Mouse (Mus musculus): ENCODE measurements around the gene Dlk1. TPM values are rescaled to one million over a fixed set of nuclear protein-coding genes. Genes with fewer than 3 reads are reported as not detected.

Dlk1 gene
- total and polyA plus RNA-seq, 2 experiments, result 0.05 TPM; not detected in 1

- Histone ChIP-seq H3K27ac (replicated peaks; ENCODE audit: insufficient read depth, low read depth, low read length) (no peak overlapping the region), H3K27me3 (ENCODE audit: control insufficient read depth, insufficient read depth, low read length) (no peaks in the 10 kb centered on the region), H3K79me2 (ENCODE audit: control insufficient read depth, insufficient read depth, low read length) (no peaks in the 10 kb centered on the region), H3K36me3 (ENCODE audit: control insufficient read depth, insufficient read depth, low read length) (no peaks in the 10 kb centered on the region), H3K9ac (ENCODE audit: low read depth, low read length) (no peak overlapping the region), H3K4me1 (ENCODE audit: control insufficient read depth, insufficient read depth, low read length) (peaks cover 5% of the 10 kb centered on the region), H3K4me3 (ENCODE audit: insufficient read depth, low read depth, low read length) (no peak overlapping the region)
- 63% methylated on average over 20 of the region's 20 CpGs for WGBS
- TF ChIP-seq POLR2A (IDR thresholded peaks at IDR 0.05; ENCODE audit: extremely low read depth, insufficient read depth, low read length), result no peak
- no peak for TF ChIP-seq CTCF (IDR thresholded peaks at IDR 0.05; ENCODE audit: low read depth, low read length)
- DNase-seq (ENCODE audit: extremely low read depth, low read depth, low spot score), result no peak
Measured at GRCm38 (mm10) chr12:109508495-109509454, 56.2 kb downstream of the Dlk1 start.

GRCm38 (mm10) chr12:109509531-109510137 lies 57.0 kb downstream of the Dlk1 start:
- DNase-seq (ENCODE audit: extremely low read depth, low read depth, low spot score), result no peak
- WGBS, result 46% methylated on average over 9 of the region's 9 CpGs
- H3K9ac ChIP-seq (ENCODE audit: low read depth, low read length), result no peak overlapping the region

GRCm38 (mm10) chr12:109510247-109510646 lies 57.6 kb downstream of the Dlk1 start:
- Histone ChIP-seq H3K9ac (ENCODE audit: low read depth, low read length) (no peak overlapping the region), H3K36me3 (ENCODE audit: control insufficient read depth, insufficient read depth, low read length) (no peaks in the 10 kb centered on the region), H3K4me1 (ENCODE audit: control insufficient read depth, insufficient read depth, low read length) (peaks cover 5% of the 10 kb centered on the region), H3K79me2 (ENCODE audit: control insufficient read depth, insufficient read depth, low read length) (no peaks in the 10 kb centered on the region), H3K27me3 (ENCODE audit: control insufficient read depth, insufficient read depth, low read length) (no peaks in the 10 kb centered on the region), H3K4me3 (ENCODE audit: insufficient read depth, low read depth, low read length) (no peak overlapping the region), H3K27ac (replicated peaks; ENCODE audit: insufficient read depth, low read depth, low read length) (no peak overlapping the region)
- WGBS, result 55% methylated on average over 8 of the region's 8 CpGs
- peak; percentile 31 for DNase-seq (ENCODE audit: extremely low read depth, low read depth, low spot score)
- TF ChIP-seq CTCF (IDR thresholded peaks at IDR 0.05; ENCODE audit: low read depth, low read length), result no peak
- no peak for TF ChIP-seq POLR2A (IDR thresholded peaks at IDR 0.05; ENCODE audit: extremely low read depth, insufficient read depth, low read length)

More at GRCm38 (mm10) chr12:109509531-109510137, 57.0 kb downstream of the Dlk1 start:
- H3K36me3 ChIP-seq (ENCODE audit: control insufficient read depth, insufficient read depth, low read length), result no peaks in the 10 kb centered on the region
- H3K4me1 ChIP-seq (ENCODE audit: control insufficient read depth, insufficient read depth, low read length), result peaks cover 5% of the 10 kb centered on the region
- no peaks in the 10 kb centered on the region for H3K27me3 ChIP-seq (ENCODE audit: control insufficient read depth, insufficient read depth, low read length)
- no peak overlapping the region for H3K27ac ChIP-seq (replicated peaks; ENCODE audit: insufficient read depth, low read depth, low read length)
- TF ChIP-seq POLR2A (IDR thresholded peaks at IDR 0.05; ENCODE audit: extremely low read depth, insufficient read depth, low read length), result no peak
- TF ChIP-seq CTCF (IDR thresholded peaks at IDR 0.05; ENCODE audit: low read depth, low read length), result no peak
- H3K4me3 ChIP-seq (ENCODE audit: insufficient read depth, low read depth, low read length), result no peak overlapping the region
- H3K79me2 ChIP-seq (ENCODE audit: control insufficient read depth, insufficient read depth, low read length), result no peaks in the 10 kb centered on the region

- no peak for DNase-seq (ENCODE audit: extremely low read depth, low read depth, low spot score)
- H3K4me1 ChIP-seq (ENCODE audit: control insufficient read depth, insufficient read depth, low read length), result peaks cover 5% of the 10 kb centered on the region
- no peak overlapping the region for H3K9ac ChIP-seq (ENCODE audit: low read depth, low read length)
- no peaks in the 10 kb centered on the region for H3K79me2 ChIP-seq (ENCODE audit: control insufficient read depth, insufficient read depth, low read length)
- no peaks in the 10 kb centered on the region for H3K27me3 ChIP-seq (ENCODE audit: control insufficient read depth, insufficient read depth, low read length)
- no peaks in the 10 kb centered on the region for H3K36me3 ChIP-seq (ENCODE audit: control insufficient read depth, insufficient read depth, low read length)
- H3K4me3 ChIP-seq (ENCODE audit: insufficient read depth, low read depth, low read length), result no peak overlapping the region
- H3K27ac ChIP-seq (replicated peaks; ENCODE audit: insufficient read depth, low read depth, low read length), result no peak overlapping the region
- no peak for TF ChIP-seq CTCF (IDR thresholded peaks at IDR 0.05; ENCODE audit: low read depth, low read length)
- TF ChIP-seq POLR2A (IDR thresholded peaks at IDR 0.05; ENCODE audit: extremely low read depth, insufficient read depth, low read length), result no peak
- 93% methylated on average over 8 of the region's 8 CpGs for WGBS
Measured at GRCm38 (mm10) chr12:109511456-109511855, 58.8 kb downstream of the Dlk1 start.

- Histone ChIP-seq H3K36me3 (ENCODE audit: control insufficient read depth, insufficient read depth, low read length) (no peaks in the 10 kb centered on the region), H3K79me2 (ENCODE audit: control insufficient read depth, insufficient read depth, low read length) (no peaks in the 10 kb centered on the region), H3K4me1 (ENCODE audit: control insufficient read depth, insufficient read depth, low read length) (peaks cover 5% of the 10 kb centered on the region), H3K27ac (replicated peaks; ENCODE audit: insufficient read depth, low read depth, low read length) (no peak overlapping the region), H3K9ac (ENCODE audit: low read depth, low read length) (no peak overlapping the region), H3K4me3 (ENCODE audit: insufficient read depth, low read depth, low read length) (no peak overlapping the region), H3K27me3 (ENCODE audit: control insufficient read depth, insufficient read depth, low read length) (no peaks in the 10 kb centered on the region)
- TF ChIP-seq POLR2A (IDR thresholded peaks at IDR 0.05; ENCODE audit: extremely low read depth, insufficient read depth, low read length), result no peak
- TF ChIP-seq CTCF (IDR thresholded peaks at IDR 0.05; ENCODE audit: low read depth, low read length), result no peak
- WGBS, result 38% methylated on average over 13 of the region's 13 CpGs
- peak; percentile 79 for DNase-seq (ENCODE audit: extremely low read depth, low read depth, low spot score)
Measured at GRCm38 (mm10) chr12:109512151-109512907, 59.7 kb downstream of the Dlk1 start.

Other genes with a start within 250 kb of the Dlk1 start
- gene Rtl1, start 147.5 kb downstream of the Dlk1 start, total RNA-seq (2014; rRNA removed), result not detected in 2 replicates
- not detected in 2 replicates for gene Rtl1, start 147.5 kb downstream of the Dlk1 start, polyA plus RNA-seq (2012; rRNA removed)

Data from liver, adult 2 months (tissue).